Mouse (Mus musculus) ES-E14 (cell line): ENCODE measurements around the gene Isoc2b. TPM values are rescaled to one million over a fixed set of nuclear protein-coding genes. Genes with fewer than 3 reads are reported as not detected.

Experiments
- DNase-seq: peaks from one replicate; pipeline ENCODE4 v3.0.0-alpha.2; 2013; ENCODE audit warnings: low read depth, low spot score
- H3K27ac ChIP-seq: 2 replicates; pipeline ENCODE4 v1.5.1; 2012; ENCODE audit warnings: low read depth, mild to moderate bottlenecking, low read length, moderate library complexity, mixed read lengths; ENCODE audit not compliant: poor library complexity, insufficient read depth, severe bottlenecking
- H3K36me3 ChIP-seq: 2 replicates; pipeline ENCODE4 v1.6.1; 2012; ENCODE audit warnings: mild to moderate bottlenecking, low read length, moderate library complexity, mixed read lengths; ENCODE audit not compliant: control insufficient read depth, poor library complexity, insufficient read depth, severe bottlenecking
- H3K4me1 ChIP-seq, 2 experiments: fragments of 150-350 bp in 1 of 2; sonication (generic) in 1 of 2; 2 replicates each; pipeline ENCODE4 v1.6.1; 2012; ENCODE audit warnings: low read length in 2 of 2, mild to moderate bottlenecking in 1 of 2, mixed read lengths in 1 of 2; ENCODE audit not compliant: control insufficient read depth in 2 of 2, insufficient read depth in 2 of 2, poor library complexity in 1 of 2
- H3K4me3 ChIP-seq, 2 experiments: fragments of 150-350 bp in 1 of 2; sonication (generic) in 1 of 2; 2 replicates each; pipeline ENCODE4 v1.5.1; 2012; ENCODE audit warnings: low read length in 2 of 2, low read depth in 1 of 2, mild to moderate bottlenecking in 1 of 2, mixed read lengths in 1 of 2; ENCODE audit not compliant: insufficient read depth in 1 of 2, poor library complexity in 1 of 2, severe bottlenecking in 1 of 2
- H3K9ac ChIP-seq: 2 replicates; pipeline ENCODE4 v1.6.1; 2012; ENCODE audit warnings: low read depth, mild to moderate bottlenecking, low read length, mixed read lengths; ENCODE audit not compliant: poor library complexity, insufficient read depth, severe bottlenecking
- H3K9me3 ChIP-seq: fragments of 150-350 bp; sonication (generic); 2 replicates; pipeline ENCODE4 v1.6.1; 2012; ENCODE audit warnings: low read depth, mild to moderate bottlenecking, low read length; ENCODE audit not compliant: control insufficient read depth, insufficient read depth
- CHD2 ChIP-seq: IDR thresholded peaks from 2 replicates; pipeline ENCODE4 v1.6.1; 2014; ENCODE audit warnings: mild to moderate bottlenecking, low read depth, low read length, inconsistent platforms
- HCFC1 ChIP-seq: IDR thresholded peaks from 2 replicates; pipeline ENCODE4 v1.6.1; 2012; ENCODE audit warnings: low read length, inconsistent platforms, borderline replicate concordance; ENCODE audit not compliant: insufficient read depth
- MAFK ChIP-seq: IDR thresholded peaks from 2 replicates; pipeline ENCODE4 v1.6.1; 2014; ENCODE audit warnings: mild to moderate bottlenecking, low read depth, low read length, inconsistent platforms; ENCODE audit not compliant: insufficient read depth
- ZC3H11A ChIP-seq: IDR thresholded peaks from 2 replicates; pipeline ENCODE4 v1.6.1; 2012; ENCODE audit warnings: low read depth, mild to moderate bottlenecking, inconsistent platforms, low read length, borderline replicate concordance
- ZNF384 ChIP-seq: IDR thresholded peaks from 2 replicates; pipeline ENCODE4 v1.6.1; 2012; ENCODE audit warnings: low read depth, low read length, inconsistent platforms
- in situ Hi-C, 2 experiments: fragments of 600-800 bp; cut with MboI; formaldehyde crosslinking; loops; one replicate each; pipeline ENCODE4 v1.15.1; 2025; ENCODE audit warnings: low sequenced_read_pairs in 2 of 2, inconsistent platforms in 1 of 2; ENCODE audit not compliant: unreplicated experiment in 2 of 2
- total RNA-seq: library from RNA; depleted of rRNA; stranded (reverse); fragments of 300-350 nt; gene quantifications from 2 replicates; pipeline ENCODE4 v1.2.3, GENCODE M21; 2012

Isoc2b gene
- total RNA-seq, 1 experiment = 3.7 TPM

- Histone ChIP-seq H3K36me3 (no peaks in the 10 kb centered on the region), H3K9me3 (no peaks in the 10 kb centered on the region), H3K27ac (no peak within 1 kb of the TSS), H3K9ac (peak within 1 kb of the TSS; percentile 49), H3K4me3 (peak within 1 kb of the TSS; percentile 63 to 75), H3K4me1 (peaks cover 2 to 14% of the 10 kb centered on the region in 2 experiments; a peak in 2 of 4 replicates)
- no peak for TF ChIP-seq MAFK
- TF ChIP-seq CHD2 = no peak
- no peak for TF ChIP-seq ZNF384
- TF ChIP-seq ZC3H11A = no peak
- TF ChIP-seq HCFC1 = no peak
- DNase-seq = no peak
- in situ Hi-C loops = no loop called here
These were observed 25.7 kb downstream of the Isoc2b start, which contains the start of gene Shisa7 for GRCm38 (mm10) chr7:4844245-4844916. TSS of gene Shisa7 (minus strand) at chr7:4844696.

GRCm38 (mm10) chr7:4843604-4844244 is 26.3 kb downstream of the Isoc2b start:
- in situ Hi-C loops = no loop called here
- Histone ChIP-seq H3K9me3 (no peaks in the 10 kb centered on the region), H3K27ac (no peak overlapping the region), H3K9ac (peak overlapping the region; percentile 33), H3K4me3 (peak overlapping the region; percentile 63 to 75; a peak in 3 of 4 replicates), H3K4me1 (peaks cover 2 to 14% of the 10 kb centered on the region in 2 experiments; a peak in 2 of 4 replicates), H3K36me3 (no peaks in the 10 kb centered on the region)
- DNase-seq = no peak
- no peak for TF ChIP-seq ZC3H11A
- TF ChIP-seq ZNF384 = no peak
- no peak for TF ChIP-seq HCFC1
- TF ChIP-seq MAFK = no peak
- no peak for TF ChIP-seq CHD2

- Histone ChIP-seq H3K36me3 (no peaks in the 10 kb centered on the region), H3K27ac (no peak overlapping the region), H3K9me3 (no peaks in the 10 kb centered on the region), H3K4me3 (peak overlapping the region; percentile 63 to 75; a peak in 3 of 4 replicates), H3K9ac (no peak overlapping the region), H3K4me1 (peaks cover 2 to 15% of the 10 kb centered on the region in 2 experiments; a peak in 2 of 4 replicates)
- in situ Hi-C loops = no loop called here
- DNase-seq = no peak
- no peak for TF ChIP-seq CHD2
- no peak for TF ChIP-seq ZC3H11A
- no peak for TF ChIP-seq HCFC1
- TF ChIP-seq ZNF384 = no peak
- no peak for TF ChIP-seq MAFK
These were observed 27.4 kb downstream of the Isoc2b start for GRCm38 (mm10) chr7:4842634-4843131.

DNA sequence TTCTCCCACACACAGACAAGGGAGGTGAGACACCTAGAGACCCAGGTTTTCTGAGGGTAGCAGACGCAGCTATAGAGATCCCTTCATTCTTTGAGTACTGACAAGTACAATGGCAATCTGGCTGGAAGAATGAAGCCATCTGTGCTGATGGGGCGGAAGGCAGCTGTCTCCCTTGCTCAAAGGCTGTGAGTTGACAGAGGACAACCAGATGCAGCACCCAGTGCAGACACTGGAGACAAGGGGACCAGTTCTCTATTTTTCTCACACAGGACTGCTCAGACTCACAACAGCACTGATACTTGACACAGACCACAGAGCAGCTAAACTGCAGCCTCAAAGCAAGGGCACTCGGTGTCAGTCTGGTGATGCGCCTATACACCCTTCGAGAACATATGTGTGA is 28.0 kb downstream of the Isoc2b start:
- no peaks in the 10 kb centered on the region for H3K9me3 ChIP-seq
- H3K27ac ChIP-seq = no peak overlapping the region
- in situ Hi-C loops = no loop called here
- TF ChIP-seq CHD2 (no peak), ZC3H11A (no peak), MAFK (no peak), ZNF384 (no peak), HCFC1 (no peak)
- DNase-seq = no peak
- no peaks in the 10 kb centered on the region for H3K36me3 ChIP-seq
- no peak overlapping the region for H3K9ac ChIP-seq
- H3K4me1 ChIP-seq = peaks cover 2 to 16% of the 10 kb centered on the region in 2 experiments; a peak in 2 of 4 replicates
- no peak overlapping the region for H3K4me3 ChIP-seq
